Mouse (Mus musculus) frontal cortex, postnatal 25 days (tissue): ENCODE measurements at regions not wholly inside any gene's neighbourhood (a gene's known extent, or its start where the extent isn't known, plus 50 kb on each side); places are given as distances from the start of the nearest gene placed in this dataset.

ENCODE experiments used
- DNase-seq, 2 experiments: peaks; one replicate each; pipeline ENCODE4 v3.0.0; 2022; ENCODE audit warnings: low spot score in 2 of 2

DNA sequence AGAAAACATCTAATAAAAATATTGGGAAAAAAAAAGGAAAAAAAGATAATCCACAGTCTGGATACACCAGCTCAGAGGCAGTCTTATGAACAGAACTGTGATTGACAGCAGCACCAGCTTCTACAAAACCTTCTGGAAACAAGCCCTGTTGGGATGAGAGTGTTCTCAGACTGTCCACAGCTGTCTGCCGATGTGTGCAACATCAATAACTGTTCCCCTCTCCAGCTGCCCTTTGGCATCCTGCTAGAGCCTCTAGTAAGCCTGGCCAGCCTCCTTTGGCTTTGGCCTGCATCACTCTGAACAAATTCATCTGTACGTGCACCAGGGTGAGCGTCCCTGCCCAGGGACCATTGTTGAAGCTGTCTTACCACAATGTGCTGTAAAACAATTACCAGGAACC, 137.0 kb upstream of the Irs2 start:
- DNase-seq: no peak

DNA sequence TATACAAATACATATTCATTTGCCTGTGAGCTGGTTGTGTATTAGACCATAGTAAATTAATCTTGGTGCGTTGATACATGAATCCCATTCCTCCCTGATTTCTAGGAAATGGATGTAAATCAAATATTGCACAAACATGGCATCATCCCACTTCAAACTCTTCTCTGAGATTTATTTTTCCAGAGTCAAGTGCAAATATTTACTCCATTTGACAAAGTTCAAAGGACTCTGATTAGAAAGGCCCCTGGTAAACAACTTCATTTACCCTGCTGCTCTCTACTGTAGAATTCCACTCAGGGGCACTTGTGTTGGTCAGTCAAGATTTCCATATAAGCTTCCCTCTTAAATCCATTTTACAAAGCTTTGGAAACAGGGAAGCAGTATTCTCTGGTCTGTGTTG, 132.3 kb upstream of the Irs2 start:
- DNase-seq: no peak

- no peak for DNase-seq
Observed at GRCm38 (mm10) chr8:11139294-11139693, 131.0 kb upstream of the Irs2 start.

DNA sequence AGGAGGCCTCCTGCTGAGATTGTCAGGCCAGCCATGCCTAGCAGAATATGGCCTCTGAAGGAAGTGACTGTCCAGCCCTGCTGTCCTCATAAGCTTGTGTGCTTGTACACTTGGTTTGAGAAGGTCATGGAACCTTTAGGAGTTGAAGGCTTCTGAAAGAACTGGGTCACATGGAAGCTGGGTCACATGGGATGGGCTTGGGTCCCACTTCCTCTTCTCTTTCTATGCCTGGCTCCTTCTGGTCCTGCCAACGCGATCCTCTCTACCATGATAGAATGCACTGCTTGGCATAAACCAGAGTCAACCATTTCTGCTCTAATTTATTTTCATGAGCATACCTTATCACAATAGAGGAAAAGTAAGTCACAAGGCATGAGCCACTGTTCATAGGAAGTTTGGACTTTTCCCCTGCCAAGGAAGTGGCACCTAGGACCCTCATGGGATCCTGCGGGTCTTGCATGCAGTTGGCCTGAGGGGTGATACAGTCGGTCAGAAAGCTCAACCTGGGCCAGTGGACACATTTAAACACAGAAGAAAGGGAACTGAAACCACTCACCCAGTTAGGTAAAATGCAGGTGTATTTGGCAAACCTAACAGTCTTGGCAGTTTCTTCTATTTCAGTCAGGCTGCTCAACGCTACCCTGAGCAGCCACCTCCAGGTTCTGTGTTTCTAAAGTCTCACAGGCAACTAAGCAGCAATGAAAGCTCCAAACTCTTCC, 130.2 kb upstream of the Irs2 start:
- no peak for DNase-seq

DNA sequence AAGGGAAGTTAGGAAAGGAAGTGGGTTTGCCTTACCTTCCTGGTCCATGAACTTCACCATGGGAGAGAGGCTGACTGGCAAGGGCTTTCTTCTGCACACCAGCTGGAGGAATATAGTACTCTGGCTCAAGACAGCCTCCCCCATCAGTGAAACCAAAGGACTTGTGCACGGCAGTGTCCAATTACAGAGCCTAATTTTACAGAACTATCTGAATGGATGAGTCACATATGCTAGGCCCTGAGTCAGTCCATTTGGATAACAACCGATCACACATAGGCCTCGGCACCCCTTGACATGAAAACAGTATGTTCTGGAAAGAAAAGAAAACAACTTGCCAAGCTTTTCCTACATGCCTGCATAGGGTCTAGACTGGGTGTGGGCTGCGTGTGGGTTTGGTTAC, 128.3 kb upstream of the Irs2 start:
- DNase-seq: no peak

GRCm38 (mm10) chr8:11135135-11135534, 126.9 kb upstream of the Irs2 start:
- no peak for DNase-seq

GRCm38 (mm10) chr8:11134562-11134961, 126.3 kb upstream of the Irs2 start:
- DNase-seq: no peak

GRCm38 (mm10) chr8:11119030-11119634, 110.9 kb upstream of the Irs2 start:
- no peak for DNase-seq

GRCm38 (mm10) chr8:11116534-11116933, 108.3 kb upstream of the Irs2 start:
- DNase-seq: no peak

DNA sequence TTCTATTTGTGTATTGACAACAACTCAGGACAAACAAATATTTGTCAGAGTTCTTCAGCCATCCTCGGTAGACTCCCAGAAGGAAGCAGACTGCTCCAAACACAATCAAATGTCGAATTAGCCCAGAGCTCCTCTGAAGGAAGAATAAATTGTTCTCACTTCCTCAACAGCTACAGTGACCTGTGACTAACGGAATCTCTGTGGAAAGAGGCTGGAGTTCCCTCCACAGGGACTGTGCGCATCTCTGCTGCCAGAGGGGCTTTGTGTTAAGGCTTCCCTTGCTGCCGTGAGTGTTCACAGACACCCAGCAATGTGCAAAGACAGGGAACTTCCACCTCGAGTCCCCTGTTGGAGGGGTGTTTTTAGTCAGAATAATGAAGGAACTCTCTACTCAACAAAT, 107.0 kb upstream of the Irs2 start:
- no peak for DNase-seq

DNA sequence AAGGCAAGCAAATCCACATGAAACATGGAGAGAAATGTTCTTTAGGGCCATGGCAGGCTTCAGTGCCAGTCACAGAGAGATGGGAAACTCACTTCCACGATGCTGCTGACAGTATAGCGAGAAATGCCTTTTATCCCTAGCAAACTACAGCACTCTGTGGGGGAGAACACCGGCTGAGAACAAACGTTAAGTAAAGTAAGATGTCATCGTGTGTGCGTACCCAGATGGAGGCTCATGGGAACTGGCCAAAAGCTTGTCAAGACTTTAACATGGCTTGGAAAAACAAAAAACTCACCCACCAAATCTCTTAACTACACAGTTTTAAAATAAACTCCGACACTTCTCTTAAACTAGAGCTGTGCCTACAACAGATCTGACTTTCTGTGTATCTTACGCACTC, 106.3 kb upstream of the Irs2 start:
- DNase-seq: peak in 1 of 2 experiments; percentile 12

GRCm38 (mm10) chr8:11112908-11113532, 104.8 kb upstream of the Irs2 start:
- no peak for DNase-seq

DNA sequence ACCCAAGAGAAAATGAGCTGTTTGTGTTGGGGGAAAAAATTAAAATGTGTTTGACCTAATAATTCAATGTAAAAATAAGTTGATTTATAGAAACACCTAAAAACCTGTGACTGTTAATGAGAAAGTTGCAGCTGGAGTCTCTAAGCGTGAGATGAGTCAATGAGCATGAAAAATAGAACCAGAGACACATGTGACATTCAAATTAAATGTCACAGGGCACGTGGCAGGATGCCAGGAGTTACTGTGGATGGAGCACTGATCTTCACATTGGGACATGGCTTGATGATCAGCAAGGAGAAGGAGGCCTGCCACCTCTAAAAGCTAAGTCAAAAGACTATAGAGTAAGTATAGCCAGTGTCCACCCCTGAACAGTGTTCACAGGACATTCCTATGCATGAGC, 103.7 kb upstream of the Irs2 start:
- DNase-seq: no peak

DNA sequence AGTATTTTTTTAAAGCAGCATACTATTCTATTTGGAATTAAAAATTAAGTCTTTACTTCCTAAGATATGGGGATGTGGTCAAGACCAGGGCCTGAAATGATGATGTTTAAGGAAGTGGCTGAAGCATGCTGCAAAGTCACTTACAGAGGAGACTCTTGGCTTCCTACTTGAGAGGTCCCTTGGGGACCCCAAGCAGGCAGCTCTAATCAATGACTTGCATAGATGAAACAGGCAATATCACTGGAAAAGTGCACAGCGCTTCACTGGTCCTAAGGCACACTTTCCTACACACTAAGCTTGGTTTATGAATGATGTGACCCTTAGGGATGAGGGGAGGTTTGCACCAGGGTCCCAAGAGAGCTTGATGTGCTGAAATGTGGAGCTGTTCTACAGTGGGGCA, 99.2 kb upstream of the Irs2 start:
- DNase-seq: no peak

GRCm38 (mm10) chr8:11107021-11107420, 98.8 kb upstream of the Irs2 start:
- no peak for DNase-seq

DNA sequence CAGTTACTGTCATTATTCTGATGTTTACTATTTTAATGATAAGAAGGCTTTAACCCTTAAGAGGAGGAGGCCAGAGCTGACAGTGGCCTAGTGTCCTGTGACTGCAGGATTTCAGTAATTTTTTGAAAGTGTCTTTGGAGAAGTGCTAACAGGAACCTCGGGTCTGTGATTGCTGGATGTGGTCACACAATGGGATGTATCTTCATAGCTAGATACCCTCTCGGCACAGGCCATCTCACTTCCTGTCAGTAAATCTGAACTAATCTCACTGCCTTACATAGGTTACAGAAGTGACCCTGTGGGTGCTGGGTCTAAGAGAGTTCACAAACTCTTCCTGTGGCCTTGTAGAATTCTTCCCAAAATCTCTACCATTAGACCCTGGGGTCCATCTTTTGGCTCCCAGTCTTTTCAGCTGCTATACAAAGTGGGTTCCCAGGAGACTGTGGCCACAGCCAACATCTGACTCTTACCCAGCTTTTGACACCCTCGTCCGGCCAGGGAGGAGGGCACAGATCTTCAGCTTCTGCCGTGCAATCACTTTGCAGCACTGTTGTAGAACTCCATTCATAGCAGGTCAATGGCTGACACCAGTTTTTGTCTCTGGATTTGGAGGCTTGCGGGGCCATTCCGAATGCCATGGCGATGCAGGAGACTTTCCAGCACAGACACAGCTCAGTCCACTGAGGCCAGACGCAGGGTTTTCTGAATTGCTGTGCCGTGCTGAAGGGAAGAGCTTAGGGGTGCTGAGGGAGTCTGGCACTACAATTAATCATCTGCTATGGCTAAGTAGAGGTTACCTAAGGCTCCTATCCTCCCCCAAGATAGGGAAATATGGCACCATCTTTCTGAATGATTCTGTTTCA, 95.7 kb upstream of the Irs2 start:
- no peak for DNase-seq

GRCm38 (mm10) chr8:11100310-11100709, 92.1 kb upstream of the Irs2 start:
- no peak for DNase-seq

GRCm38 (mm10) chr8:11099591-11099855, 91.3 kb upstream of the Irs2 start:
- DNase-seq: no peak

GRCm38 (mm10) chr8:11098790-11099590, 90.7 kb upstream of the Irs2 start:
- no peak for DNase-seq

GRCm38 (mm10) chr8:11098228-11098778, 90.0 kb upstream of the Irs2 start:
- DNase-seq: no peak

DNA sequence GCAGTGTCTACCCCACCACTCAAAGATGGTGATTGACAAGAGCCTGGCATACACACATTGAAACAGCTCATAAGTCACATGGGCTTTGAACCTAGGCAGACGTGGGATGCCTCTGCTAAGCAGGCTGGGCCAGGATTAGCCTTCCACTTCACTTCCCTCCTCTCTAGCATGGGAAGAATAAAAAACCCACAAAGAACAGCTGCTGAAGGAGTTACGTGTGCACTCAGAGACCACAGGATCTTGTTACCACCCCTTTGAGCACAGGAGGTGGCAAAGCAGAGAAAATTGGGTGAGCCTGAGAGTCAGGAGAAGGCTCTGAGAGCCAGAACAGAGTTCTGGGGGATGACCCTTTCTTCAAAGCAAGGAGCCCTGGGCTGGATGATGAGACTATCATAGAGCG, 89.6 kb upstream of the Irs2 start:
- DNase-seq: no peak

DNA sequence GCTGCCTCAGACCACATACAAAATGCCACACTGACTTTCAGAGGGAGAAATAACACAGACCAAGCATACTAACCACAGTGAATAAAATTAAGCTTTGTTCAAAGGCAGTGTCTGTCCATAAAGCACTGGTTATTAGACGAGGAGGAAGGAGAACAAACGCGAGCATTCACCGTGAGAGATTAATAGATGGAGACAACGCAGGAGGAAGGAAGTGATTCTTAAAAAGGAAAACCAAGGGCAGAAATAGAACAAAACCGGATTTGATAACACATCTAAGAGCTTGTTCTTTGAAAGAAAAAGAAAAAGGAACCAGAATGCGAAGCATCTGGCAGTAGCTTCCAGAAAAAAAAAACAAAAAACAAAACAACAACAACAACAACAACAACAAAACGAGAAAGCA, 86.3 kb upstream of the Irs2 start:
- DNase-seq: no peak
